Mouse (Mus musculus) hindbrain, embryonic 14.5 days (tissue): ENCODE data around the gene Faim. TPM values are rescaled to one million over a fixed set of nuclear protein-coding genes. Genes with fewer than 3 reads are reported as not detected.

Experiments
- ATAC-seq: fragments of 200-750 bp; cut with Nextera tagmentation; 2 replicates; pipeline ENCODE4 v1.8.0; 2017; ENCODE audit warnings: moderate number of reproducible peaks, mild to moderate bottlenecking, moderate TSS enrichment, moderate library complexity; ENCODE audit not compliant: low FRiP score
- DNase-seq: peaks from one replicate; pipeline ENCODE4 v3.0.0-alpha.2; 2015; ENCODE audit warnings: low spot score
- H3K27ac ChIP-seq: fragments of 300-500 bp; sonication (generic); 2 replicates; pipeline ENCODE4 v1.5.1; 2014; ENCODE audit warnings: mild to moderate bottlenecking, moderate library complexity
- H3K27me3 ChIP-seq: fragments of 300-500 bp; sonication (generic); 2 replicates; pipeline ENCODE4 v1.6.1; 2014; ENCODE audit warnings: mild to moderate bottlenecking, low read length, mixed read lengths; ENCODE audit not compliant: control insufficient read depth, insufficient read depth
- H3K36me3 ChIP-seq: fragments of 300-500 bp; sonication (generic); replicated peaks from 2 replicates; pipeline ENCODE4 v1.6.1; 2014; ENCODE audit not compliant: control insufficient read depth, insufficient read depth
- H3K4me1 ChIP-seq: fragments of 300-500 bp; sonication (generic); replicated peaks from 2 replicates; pipeline ENCODE4 v1.6.1; 2014; ENCODE audit warnings: antibody characterized with exemption, low read length, mixed read lengths; ENCODE audit not compliant: control insufficient read depth, insufficient read depth
- H3K4me2 ChIP-seq: fragments of 300-500 bp; sonication (generic); replicated peaks from 2 replicates; pipeline ENCODE4 v1.6.1; 2014; ENCODE audit warnings: mild to moderate bottlenecking, moderate library complexity
- H3K4me3 ChIP-seq: fragments of 300-500 bp; sonication (generic); replicated peaks from 2 replicates; pipeline ENCODE4 v1.5.1; 2014; ENCODE audit warnings: mild to moderate bottlenecking, low read length
- H3K9ac ChIP-seq: fragments of 300-500 bp; sonication (generic); 2 replicates; pipeline ENCODE4 v1.6.1; 2014
- H3K9me3 ChIP-seq: fragments of 300-500 bp; sonication (generic); 2 replicates; pipeline ENCODE4 v1.6.1; 2016; ENCODE audit warnings: low read length; ENCODE audit not compliant: control insufficient read depth
- WGBS: fragments of 180-500 bp; shearing (Covaris S2); extraction: QIAGEN DNeasy Blood & Tissue Kit; methylation state at CpG from one replicate; pipeline ENCODE4 v1.1.7; 2014; 5-methylcytosine and 5-hydroxymethylcytosine counted together
- polyA plus RNA-seq: library from polyadenylated mRNA; unstranded; fragments of >200 nt; fragmentation: Nextera tagmentation; extraction: Ambion mirVana; gene quantifications from 2 replicates; pipeline ENCODE4 v1.2.1, GENCODE M21; 2014

Faim gene
- 114 and 124 TPM in 2 replicates for polyA plus RNA-seq

DNA sequence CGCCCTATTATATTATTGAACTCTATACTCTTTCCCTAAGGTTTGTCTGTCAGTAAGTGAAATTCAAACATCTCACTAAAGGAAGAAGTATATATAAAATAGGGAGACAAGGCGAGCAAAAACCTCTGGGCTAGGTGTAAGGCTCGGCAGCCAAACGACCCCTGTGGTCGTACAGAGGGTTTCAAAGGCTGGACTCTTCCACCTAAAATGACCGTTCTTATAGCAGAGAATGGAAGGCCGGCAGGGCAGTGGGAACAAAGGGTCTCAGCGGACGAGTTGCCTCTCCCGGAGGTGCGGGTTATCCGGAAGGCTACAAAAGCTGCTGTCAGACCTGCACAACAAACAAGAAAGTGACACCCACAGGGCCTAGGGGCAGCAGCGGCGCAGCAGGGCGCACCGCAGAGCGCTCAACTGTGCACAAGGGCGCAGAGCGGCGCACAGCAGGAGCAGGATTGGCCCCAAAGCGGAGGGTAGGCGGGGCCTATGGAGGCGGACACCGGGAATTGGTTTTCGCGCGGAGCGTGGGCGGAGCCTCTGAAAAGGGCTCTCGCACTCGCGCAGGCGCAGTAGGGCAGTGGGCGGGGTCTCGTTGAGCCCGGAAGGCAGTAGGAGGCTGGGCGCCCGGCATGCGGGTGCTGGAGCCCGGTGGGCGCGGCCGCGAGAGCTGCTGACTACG is at the start of gene Faim:
Gene Faim (plus strand): TSS at position 574 of the 676 bp plus-strand sequence.
- Histone ChIP-seq H3K4me1 (peaks cover 9% of the 10 kb centered on the region), H3K4me3 (peak within 1 kb of the TSS; percentile 75), H3K36me3 (no peaks in the 10 kb centered on the region), H3K27ac (peak within 1 kb of the TSS; percentile 80), H3K9me3 (no peaks in the 10 kb centered on the region), H3K4me2 (peak within 1 kb of the TSS; percentile 52), H3K9ac (peak within 1 kb of the TSS; percentile 80), H3K27me3 (peaks cover 20% of the 10 kb centered on the region)
- WGBS = under 1% methylated on average over 45 of the region's 45 CpGs
- peak; percentile 100 for DNase-seq
- peak; percentile 98 for ATAC-seq

DNA sequence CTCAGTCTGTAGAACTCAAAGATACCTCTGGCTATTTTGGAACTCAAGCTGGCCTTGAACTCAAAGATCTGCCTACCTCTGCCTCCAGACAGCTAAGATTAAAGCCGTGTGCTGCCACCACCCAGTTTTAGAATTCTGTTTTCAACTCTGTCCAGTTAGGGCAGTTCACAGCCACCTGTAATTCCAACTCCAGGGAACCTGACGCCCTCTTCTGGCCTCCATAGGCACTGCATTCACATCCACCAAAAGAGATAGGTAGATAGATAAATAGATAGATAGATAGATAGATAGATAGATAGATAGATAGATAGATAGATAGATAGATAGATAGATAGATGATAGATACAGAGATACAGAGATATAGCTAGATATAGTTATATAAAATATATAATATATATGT is 46.9 kb upstream of the Faim start:
- Histone ChIP-seq H3K9me3 (no peaks in the 10 kb centered on the region), H3K27ac (no peak overlapping the region), H3K4me3 (no peak overlapping the region), H3K9ac (no peak overlapping the region), H3K4me2 (no peak overlapping the region), H3K36me3 (no peaks in the 10 kb centered on the region), H3K27me3 (no peaks in the 10 kb centered on the region), H3K4me1 (no peaks in the 10 kb centered on the region)
- ATAC-seq (no peak), DNase-seq (no peak)
- WGBS = 23% methylated on average over 2 of the region's 2 CpGs

DNA sequence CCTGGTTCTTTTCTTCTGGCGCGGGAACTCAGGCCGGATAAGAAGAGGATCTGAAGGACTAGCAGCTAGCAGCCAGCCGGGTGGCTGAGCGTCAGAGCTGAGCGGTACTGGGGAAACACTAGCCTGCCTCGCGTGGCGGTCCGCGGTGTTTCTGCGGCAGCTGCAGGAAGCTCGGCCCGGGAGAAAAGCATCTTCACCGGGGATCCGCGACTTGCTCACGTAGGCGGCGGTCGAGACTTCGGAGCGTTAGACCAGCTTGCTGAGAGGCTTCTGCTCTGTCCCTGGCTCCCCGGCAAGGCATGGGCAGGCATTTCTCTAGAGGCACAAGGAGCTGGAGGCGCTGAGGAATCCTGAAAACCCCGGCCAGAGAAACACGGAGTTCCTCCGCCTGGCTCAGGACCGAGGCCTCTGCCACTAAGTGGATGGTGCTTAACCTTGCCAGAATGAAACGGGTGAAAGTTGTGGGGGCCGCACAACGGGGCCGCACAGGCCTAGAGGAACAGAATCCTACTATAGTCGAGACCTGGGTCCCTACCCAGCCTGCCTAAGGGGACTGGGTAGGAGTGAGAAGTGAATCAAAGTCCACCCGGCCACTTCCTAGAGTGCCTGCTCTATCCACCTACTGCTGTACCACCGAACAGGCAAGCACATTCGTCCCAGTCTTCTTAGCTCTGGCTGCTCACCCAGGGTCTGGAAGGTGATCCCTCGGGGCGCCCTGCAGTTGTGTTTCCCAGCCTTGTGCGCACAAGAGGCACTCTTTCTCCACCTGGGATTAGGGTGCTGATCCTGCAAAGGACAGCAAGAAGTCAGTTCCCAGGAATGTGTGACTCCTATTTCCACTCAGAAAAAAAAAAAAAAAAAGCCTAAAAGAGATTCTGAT is 33.8 kb upstream of the Faim start:
- peaks cover 21% of the 10 kb centered on the region for H3K4me1 ChIP-seq
- ATAC-seq = peak; percentile 59; the same call in 1 of the 2 replicates
- peaks cover 79% of the 10 kb centered on the region for H3K27me3 ChIP-seq

DNA sequence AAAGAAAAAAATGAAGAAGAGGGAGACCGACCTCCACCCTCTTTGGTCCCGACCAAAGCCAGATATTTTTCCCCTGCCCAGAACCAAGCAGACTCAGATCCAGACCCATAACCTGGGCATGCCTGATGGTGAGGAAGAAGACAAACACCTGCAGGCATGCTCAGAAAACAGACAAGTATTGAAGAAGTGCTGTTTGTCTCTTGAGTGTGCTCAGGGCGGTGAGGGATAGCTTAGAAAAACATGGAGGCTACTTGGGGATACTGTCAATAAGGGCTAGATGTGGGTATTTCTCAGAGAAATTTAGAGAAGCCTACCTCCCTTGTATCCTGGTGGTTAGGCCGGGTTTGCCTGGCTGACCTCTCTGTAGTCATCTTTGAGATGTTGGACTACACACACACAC is 32.9 kb upstream of the Faim start:
- Histone ChIP-seq H3K4me1 (peaks cover 21% of the 10 kb centered on the region), H3K36me3 (no peaks in the 10 kb centered on the region), H3K27ac (no peak overlapping the region), H3K4me3 (no peak overlapping the region), H3K9me3 (no peaks in the 10 kb centered on the region), H3K9ac (no peak overlapping the region), H3K4me2 (no peak overlapping the region), H3K27me3 (peaks cover 82% of the 10 kb centered on the region)
- ATAC-seq (no peak), DNase-seq (no peak)
- 6% methylated on average over 4 of the region's 4 CpGs for WGBS

More for the DNA sequence above, 33.8 kb upstream of the Faim start:
- DNase-seq = no peak
- no peaks in the 10 kb centered on the region for H3K9me3 ChIP-seq
- peak overlapping the region; percentile 27 for H3K4me2 ChIP-seq
- H3K9ac ChIP-seq = no peak overlapping the region
- H3K36me3 ChIP-seq = no peaks in the 10 kb centered on the region
- H3K27ac ChIP-seq = no peak overlapping the region
- 0 out of 2 replicates have a peak overlapping the region, but pooled peaks have one; percentile 0 for H3K4me3 ChIP-seq
- WGBS = 1% methylated on average over 40 of the region's 40 CpGs

DNA sequence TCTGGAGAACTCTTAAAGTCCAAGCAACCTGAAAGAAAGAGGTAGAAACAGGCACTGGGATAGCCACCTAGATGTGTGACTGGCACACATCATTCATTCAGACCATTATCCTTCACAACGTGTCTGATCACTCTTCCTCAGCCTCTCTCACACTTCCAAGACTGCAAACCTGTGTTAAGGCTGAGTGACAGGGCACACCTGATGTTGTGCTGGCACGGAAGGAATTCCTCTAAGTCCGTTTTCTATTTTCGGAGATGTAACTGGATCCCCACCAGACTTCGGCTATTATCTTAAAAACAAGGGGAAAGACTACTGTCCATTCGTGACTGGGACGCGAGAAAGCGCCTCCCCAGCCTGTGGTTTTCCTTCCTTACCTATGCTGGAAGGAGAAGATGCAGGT is 32.3 kb upstream of the Faim start:
- no peak for DNase-seq
- no peaks in the 10 kb centered on the region for H3K36me3 ChIP-seq
- no peak overlapping the region for H3K9ac ChIP-seq
- no peak for ATAC-seq
- no peak overlapping the region for H3K4me3 ChIP-seq
- peaks cover 81% of the 10 kb centered on the region for H3K27me3 ChIP-seq
- no peak overlapping the region for H3K4me2 ChIP-seq
- WGBS = 4% methylated on average over 9 of the region's 9 CpGs
- peaks cover 21% of the 10 kb centered on the region for H3K4me1 ChIP-seq
- no peak overlapping the region for H3K27ac ChIP-seq
- no peaks in the 10 kb centered on the region for H3K9me3 ChIP-seq

DNA sequence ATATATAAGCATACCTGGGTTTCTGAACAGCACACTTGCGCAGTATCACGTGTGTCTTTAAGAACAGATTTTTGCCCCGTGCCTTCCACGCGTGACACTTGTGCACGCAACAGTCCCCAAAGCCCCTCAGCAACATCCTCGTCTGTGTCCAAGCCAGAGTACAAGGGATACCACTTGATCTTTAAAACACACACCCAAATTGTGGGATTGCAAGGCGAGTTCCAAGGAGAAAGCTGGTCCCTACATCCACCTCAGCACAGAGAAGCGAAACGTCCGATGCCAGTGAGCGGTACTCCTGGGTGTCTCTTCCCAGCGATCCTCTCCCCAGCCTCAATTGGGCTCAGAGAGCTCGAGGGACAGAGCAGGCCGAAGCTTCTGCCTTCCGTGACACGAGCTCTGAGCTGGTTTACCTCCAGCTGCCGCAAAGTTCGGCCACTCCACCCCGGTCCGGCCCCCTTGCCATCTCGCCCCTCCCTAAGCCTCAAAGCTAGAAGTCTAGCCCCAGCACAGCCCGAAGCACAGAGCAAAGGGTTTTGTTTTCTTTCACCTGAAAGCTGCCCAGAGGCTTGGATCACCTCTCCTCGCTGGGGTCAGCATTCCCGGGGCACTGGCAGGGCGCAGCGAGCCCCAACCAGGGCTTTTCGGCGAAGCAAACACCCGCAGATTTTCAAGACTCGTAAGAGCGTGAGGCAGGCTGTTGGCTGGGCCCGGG is 31.6 kb upstream of the Faim start:
- peaks cover 21% of the 10 kb centered on the region for H3K4me1 ChIP-seq
- peak overlapping the region; percentile 57 for H3K4me2 ChIP-seq
- WGBS = 1% methylated on average over 33 of the region's 33 CpGs
- H3K27ac ChIP-seq = peak overlapping the region; percentile 29; the same call in 1 of the 2 replicates
- 0 out of 2 replicates have a peak overlapping the region, but pooled peaks have one; percentile 24 for H3K9ac ChIP-seq
- H3K9me3 ChIP-seq = no peaks in the 10 kb centered on the region
- DNase-seq (no peak), ATAC-seq (no peak)
- peaks cover 81% of the 10 kb centered on the region for H3K27me3 ChIP-seq
- no peaks in the 10 kb centered on the region for H3K36me3 ChIP-seq
- H3K4me3 ChIP-seq = peak overlapping the region; percentile 31

DNA sequence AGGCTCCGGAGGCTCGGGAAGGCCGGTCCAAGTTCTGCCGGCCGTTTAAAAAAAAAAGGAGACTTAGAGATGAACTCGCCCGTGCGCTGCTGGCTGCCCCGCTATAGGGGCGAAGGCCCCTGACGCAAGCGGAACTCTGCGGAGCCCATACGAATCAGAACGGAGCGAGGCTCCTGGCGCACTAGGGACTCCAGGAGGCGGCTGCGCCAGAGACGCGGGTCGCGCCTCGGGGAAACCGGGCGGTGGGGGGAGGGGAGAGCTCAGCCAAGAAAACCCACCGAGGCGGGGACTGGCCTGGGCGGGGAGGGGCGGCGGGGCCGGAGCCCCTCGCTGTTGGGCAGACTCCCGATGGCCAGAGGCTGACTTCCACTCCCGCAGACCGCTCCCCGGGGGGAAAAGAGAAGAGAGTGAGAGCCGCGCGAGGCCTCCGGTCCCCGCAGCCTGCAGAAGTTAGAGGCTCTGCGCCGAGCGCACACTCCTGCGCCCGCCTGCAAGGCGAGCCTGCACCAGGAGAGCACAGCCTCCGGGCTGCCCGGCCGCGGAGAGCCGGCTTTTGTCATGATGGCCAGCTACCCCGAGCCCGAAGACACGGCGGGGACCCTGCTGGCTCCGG is 31.0 kb upstream of the Faim start, which contains the start of gene Foxl2:
Gene Foxl2 (plus strand): TSS at position 186 of the 613 bp plus-strand sequence.
- peak within 1 kb of the TSS; percentile 24; the same call in 1 of the 2 replicates for H3K9ac ChIP-seq
- H3K9me3 ChIP-seq = no peaks in the 10 kb centered on the region
- 0 out of 2 replicates have a peak, but pooled peaks have one; percentile 29 for ATAC-seq
- H3K4me3 ChIP-seq = peak within 1 kb of the TSS; percentile 31
- WGBS = under 1% methylated on average over 55 of the region's 58 CpGs
- H3K36me3 ChIP-seq = no peaks in the 10 kb centered on the region
- H3K4me1 ChIP-seq = peaks cover 21% of the 10 kb centered on the region
- H3K27ac ChIP-seq = peak within 1 kb of the TSS; percentile 71
- H3K27me3 ChIP-seq = peaks cover 83% of the 10 kb centered on the region
- DNase-seq = no peak
- peak within 1 kb of the TSS; percentile 57 for H3K4me2 ChIP-seq

DNA sequence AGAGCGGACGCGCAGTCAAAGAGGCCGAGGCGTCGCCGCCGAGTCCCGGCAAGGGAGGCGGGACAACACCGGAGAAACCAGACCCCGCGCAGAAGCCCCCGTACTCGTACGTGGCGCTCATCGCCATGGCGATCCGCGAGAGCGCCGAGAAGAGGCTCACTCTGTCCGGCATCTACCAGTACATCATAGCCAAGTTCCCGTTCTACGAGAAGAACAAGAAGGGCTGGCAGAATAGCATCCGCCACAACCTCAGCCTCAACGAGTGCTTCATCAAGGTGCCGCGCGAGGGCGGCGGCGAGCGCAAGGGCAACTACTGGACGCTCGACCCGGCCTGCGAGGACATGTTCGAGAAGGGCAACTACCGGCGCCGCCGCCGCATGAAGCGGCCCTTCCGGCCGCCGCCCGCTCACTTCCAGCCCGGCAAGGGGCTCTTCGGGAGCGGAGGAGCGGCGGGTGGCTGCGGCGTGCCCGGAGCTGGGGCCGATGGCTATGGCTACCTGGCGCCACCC is 30.4 kb upstream of the Faim start:
- peak overlapping the region; percentile 24; the same call in 1 of the 2 replicates for H3K9ac ChIP-seq
- H3K27ac ChIP-seq = peak overlapping the region; percentile 71
- peak overlapping the region; percentile 57 for H3K4me2 ChIP-seq
- under 1% methylated on average over 49 of the region's 60 CpGs for WGBS
- DNase-seq (no peak), ATAC-seq (0 out of 2 replicates have a peak, but pooled peaks have one; percentile 25)
- H3K4me1 ChIP-seq = peaks cover 21% of the 10 kb centered on the region
- H3K4me3 ChIP-seq = peak overlapping the region; percentile 31
- no peaks in the 10 kb centered on the region for H3K36me3 ChIP-seq
- peaks cover 83% of the 10 kb centered on the region for H3K27me3 ChIP-seq
- H3K9me3 ChIP-seq = no peaks in the 10 kb centered on the region
